Mouse (Mus musculus) urinary bladder, postnatal 25 days (tissue): ENCODE results near the gene Stx8.
A peak's percentile ranks its signal among the peaks of the same experiment; 100 is the strongest.

ENCODE experiments used
- DNase-seq: peaks from one replicate; pipeline ENCODE4 v3.0.0; 2022; ENCODE audit warnings: low spot score

Stx8 gene

DNA sequence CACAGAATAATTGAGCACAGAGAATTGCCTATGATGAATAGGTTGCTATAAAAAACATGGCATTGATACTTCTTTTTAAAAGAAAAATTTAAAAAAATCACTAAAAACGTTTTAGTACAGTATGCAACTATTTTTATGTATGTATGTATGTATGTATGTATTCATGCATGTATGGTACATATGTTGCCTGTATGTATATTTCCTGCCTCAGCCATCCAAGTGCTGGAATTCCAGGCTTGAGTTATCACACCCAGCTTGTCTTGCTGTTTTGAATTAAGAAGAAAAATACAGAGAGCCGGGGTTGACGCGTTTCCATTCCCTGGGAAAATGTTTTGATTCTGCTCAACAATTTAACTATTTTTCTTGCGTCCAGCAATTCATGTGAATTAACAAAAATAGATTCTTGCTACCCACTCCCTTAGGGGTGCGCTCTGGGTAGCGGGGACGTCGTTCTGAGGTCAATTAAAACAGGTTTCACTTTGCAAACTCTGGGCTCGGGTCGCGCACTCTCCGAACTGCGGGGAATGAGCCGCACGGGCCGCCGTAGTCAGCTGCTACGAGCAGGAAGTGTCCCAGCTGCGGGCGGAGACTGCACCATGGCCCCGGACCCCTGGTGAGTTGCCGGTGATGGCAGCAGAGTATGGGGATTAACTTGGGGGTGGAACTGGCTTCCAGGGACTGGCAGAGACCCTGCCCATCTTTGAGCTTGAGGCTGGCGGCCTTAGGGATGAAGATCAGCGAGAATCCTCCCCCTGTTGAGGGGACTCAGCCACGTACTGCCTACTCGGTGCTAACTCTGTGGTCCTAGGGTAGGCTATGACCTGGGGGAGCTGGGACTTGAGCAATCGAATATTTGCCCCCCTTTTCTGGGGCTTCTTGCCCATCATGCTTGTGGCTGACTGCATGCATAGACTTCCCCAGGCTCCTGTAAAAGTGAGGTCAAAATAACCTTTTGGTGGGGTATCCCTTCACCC lies at the start of gene Stx8:
Stx8 (plus strand) TSS at position 289 of the 974 bp plus-strand sequence.
- DNase-seq = peak; percentile 98

DNA sequence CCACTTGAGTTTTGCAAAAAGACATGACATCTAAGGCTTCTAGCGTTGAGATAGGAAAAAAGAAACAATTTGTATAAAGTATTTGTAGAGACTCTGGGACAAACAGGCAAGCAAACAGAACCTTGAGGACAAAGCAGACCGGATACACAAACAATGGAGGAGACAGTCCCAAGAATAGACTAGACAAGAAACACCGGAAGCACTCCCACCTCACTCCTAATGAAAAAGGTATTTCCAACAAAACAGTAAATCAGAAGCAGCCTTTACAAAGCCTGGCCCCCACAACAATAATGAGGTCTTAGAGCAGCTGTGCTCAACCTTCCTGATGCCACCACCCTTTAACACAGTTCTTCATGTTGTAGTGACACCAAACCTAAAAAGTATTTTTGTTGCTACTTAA lies 48.9 kb upstream of the Stx8 start:
- no peak for DNase-seq

DNA sequence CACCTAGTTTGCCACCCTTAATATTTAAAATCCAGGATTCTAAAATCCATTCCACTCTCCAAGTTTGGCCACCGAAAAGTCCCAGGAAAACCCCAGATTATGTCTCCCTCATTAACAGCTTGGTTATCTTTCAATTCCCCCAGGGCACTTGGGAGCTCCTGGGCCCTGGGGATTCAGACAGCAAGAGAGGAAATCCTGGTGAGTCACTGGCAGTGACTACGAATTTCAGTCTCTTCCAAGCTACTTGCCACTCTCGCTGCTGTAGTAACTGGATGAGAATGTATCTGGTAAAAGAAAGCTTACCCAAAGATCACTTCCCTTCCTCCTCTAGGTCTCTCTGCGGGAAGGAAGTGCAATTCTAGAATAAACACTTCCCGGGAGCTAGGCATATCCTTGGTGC lies 46.4 kb upstream of the Stx8 start:
- DNase-seq = no peak

DNA sequence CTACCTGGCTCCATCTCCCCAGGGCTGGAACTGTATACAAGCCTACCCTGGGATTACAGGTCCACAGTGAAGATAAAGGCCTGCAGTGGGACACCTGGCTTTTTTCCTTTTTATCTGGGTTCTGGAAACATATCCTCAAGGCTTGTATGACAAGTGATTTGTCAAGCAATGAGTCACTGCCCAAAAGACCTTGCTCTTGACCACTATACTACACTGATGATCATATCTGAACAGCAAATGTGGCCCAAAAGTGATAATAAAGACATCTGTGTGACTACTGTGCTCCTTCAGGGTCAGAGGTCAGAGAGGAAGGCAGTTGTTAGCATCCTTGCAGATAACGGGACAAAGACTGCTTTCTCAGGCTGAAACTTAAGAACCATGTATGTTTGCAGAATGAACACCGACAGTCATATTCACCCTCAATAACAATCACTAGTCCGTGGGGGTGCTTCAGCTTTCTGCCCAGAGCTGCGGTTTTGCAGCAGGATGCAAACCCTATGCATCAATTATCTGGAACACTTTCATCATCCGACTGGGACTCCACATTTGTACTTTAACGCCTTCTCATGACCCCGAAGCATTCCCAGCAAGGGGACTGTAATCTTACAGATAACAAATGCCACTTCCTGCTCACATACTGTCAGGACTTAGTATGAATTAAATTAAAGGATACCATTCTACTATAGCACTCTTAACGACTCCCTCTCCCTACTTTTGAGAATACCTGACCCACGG lies 45.6 kb upstream of the Stx8 start:
- DNase-seq = no peak

DNA sequence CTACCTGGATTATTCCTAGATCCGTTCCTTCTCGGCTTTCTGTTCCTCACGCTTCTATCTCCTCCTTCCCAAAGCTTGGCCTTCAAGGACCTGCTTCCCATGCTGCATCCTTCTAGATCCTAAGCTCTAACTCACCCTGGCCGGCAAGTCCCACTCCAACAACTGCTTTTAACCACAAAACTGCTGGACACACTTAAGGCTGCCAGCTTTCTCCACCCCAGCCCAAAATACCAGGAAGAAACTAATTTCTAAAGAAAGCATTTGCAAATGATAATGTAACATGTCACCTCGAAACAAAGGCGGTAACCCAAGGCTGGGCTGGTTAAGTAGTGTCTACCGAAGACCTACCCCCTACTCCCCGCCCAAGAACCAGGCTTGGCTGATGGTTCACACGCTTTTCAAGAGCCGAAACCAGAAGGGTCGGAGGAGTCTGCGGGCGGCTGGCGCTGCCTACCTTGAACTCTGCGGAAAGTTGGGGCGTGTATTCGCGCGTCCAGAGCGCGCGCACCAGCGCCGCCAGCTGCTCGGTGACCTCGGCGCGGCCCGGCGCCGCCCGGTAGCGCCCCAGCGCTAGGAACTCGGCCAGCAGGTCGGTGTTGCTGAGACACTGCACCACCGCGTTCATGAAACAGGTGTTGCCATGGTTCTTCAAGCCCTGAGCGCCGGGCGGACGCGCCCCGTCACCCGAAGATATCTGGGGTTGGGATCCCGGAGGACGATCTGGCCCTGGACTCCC lies 44.7 kb upstream of the Stx8 start:
- peak; percentile 43 for DNase-seq

DNA sequence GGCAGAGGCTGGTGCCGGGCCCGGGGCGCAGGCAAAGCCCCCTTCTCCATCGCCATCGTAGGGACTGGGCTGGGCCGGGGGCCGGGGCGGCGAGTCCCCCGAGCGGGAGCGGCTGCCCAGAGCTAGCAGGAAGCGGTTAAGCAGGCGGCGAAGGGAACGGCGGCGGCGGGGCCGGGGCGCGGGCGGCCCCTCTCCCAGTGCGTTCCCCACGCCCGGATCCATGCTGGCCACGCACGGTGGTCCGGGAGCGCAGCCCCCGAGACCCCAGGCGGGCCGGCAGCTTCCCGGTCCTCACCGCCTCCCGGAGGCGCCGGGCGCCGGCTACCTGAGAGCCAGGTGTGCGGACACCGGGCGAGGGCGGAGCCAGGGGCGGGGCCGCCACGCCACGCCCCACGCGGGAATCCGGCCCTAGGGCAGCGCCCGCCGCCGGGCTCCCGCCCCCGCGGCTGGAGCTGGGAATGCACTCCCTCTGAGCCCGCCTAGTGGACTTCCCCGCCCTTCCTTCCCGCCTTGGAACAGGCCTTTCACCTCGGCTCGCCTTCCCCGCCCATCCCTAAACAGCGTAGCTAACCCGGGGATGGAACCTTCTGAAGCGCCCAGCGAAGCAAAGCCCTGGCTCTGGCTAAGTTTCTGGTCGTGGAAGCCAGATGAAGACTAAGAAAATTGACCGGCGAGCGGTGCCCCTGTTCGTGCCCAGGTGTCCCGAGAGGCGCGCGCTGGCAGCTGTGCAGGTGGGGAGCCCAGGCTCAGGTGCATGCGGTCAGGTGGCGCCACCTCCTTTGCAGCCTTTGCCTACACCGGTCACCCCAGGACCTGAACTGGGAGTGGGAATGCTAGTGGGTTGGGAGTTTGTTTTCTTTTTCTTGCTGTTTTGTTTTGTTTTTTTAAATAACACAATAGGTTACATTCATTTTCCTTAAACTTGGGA lies 43.9 kb upstream of the Stx8 start, which contains the start of gene Usp43:
Usp43 (minus strand) TSS at position 327 of the 928 bp plus-strand sequence.
- DNase-seq = peak; percentile 77

DNA sequence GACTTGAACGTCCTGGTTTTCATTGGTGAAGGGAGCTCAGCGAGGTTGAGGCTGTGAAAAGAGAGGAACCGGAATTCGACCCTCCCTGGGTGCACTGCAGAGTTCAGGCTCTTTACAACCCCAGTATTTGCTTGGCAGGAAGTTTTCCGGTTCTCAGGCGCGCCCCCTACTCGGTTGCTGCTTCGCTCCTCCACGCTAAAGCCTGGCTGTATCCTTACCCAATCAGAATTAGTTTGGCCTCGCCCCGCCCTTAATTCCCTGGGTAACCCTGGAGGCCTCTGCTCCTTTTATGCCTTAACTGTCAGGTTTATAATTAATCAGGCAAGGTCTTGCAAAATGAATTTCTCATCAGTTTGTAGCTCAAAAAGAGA lies 43.3 kb upstream of the Stx8 start:
- peak; percentile 57 for DNase-seq

DNA sequence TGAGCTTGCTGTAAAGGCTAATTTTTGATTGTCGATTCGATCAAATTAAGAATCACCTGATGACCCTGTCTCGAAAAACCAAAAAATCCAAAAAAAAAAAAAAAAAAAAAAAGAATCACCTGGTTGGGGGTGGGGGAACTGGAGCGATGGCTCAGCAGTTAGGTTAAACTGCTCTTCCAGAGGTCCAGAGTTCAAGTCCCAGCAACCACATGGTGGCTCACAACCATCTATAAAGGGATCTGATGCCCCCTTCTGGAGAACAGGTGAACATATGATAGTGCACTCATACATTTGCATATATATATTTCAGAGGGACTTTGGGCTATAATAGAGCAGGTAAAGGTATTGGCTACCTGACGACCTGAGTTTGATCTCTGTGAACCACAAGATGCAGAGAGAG lies 42.3 kb upstream of the Stx8 start:
- no peak for DNase-seq

DNA sequence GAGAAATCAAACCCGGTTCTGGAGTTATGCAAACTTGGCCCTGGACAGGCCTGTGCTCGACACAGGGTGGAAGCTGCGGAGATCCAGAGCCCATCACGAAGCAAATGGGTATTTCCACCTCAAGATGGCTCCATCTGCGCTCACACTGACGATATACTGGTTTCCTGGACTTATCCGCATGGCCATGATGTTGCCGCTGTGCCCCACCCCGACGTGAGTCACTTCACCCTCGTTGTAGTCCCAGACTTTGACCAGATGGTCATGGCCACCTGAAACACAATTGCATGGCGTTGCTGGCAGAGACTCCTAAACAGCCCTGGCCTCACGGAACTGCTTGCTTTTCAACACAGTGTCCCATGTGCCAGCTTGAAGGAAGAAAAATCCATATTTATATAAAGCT lies 41.0 kb upstream of the Stx8 start:
- DNase-seq = no peak

DNA sequence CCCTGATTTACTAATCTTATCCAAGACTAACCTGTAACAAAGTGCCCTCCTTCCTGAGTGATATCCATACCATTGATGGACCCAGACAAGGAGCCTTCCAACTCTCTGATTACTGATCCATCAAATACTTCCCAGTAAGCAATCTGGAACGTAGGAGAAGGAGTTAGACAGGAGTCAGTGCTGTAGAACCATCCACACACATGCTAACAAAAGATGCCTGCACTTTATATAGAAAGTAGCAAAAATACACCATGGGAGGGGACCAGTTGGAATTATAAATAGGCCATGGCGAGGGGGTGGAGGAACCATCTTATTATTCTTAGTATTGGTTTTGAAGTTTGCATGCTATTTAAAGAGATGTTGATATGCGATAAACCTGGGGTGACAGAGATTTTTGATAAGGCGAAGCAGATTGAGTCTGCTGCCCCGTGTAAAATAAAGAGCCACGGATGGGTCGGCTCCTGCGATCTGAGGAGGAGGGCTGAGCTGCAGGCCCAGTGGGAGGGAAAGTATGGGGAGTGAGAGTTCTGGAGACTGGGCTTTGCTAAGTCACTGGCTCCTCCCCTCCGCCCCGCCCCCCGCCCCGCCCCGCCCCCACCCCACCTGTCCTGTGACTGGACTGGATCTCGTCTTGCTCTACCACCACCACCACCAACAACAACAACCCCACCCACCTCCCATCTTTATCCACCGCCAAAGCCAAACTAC lies 39.5 kb upstream of the Stx8 start:
- DNase-seq = no peak

DNA sequence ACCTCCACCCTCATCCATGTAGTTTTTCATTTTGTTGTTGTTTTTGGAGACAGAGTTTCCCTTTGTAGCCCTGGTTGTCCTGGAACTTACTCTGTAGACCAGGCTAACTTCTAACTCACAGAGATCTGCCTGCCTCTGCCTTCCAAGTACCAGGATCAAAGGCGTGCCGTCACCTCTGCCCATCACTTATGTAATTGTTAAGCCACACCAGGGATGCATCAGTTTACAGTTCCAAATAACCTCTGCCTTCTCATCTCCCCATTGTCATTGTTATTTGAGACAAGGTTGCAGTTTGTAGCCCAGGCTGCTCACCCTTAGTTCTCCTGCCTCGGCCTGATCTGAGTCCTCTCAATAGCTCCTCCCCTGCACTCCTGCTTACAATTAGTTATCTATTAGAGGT lies 33.8 kb upstream of the Stx8 start:
- no peak for DNase-seq

DNA sequence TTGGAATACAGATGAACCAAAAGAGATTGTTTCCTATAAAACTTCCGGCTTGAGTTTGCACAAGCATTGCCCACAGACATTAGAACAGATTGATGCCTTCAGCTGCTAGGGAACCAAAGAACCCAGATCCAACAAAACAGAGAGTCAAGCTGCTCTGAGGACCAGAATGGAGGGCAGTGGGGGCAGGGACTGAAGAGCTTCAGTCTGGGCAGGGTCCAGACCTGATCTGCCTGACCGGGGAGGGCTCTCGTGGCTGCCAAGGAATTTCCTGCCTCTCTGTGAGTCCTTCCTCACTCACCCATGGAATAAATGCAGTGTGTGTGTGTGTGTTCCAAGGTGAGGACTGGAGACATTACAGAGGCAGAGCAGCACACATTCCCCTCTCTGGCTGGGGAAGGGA lies 17.8 kb upstream of the Stx8 start:
- no peak for DNase-seq

DNA sequence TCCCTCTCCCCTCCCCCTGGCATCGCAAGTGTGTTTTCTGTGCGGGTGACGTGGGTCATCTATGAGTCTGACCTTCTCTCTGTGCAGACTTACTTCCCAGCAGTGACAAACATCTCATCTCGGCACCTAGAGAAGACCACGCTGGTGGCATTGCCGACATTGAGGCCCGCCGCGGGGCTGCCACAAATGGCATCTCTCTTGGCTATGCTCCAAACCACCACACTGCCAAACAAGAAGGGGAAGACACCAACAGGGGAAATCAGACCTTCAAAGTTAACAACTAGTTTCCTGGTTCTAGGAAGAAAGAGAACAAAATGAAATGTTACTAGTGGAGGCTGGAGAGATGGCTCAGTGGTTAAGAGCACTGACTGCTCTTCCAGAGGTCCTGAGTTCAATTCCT lies 16.5 kb upstream of the Stx8 start:
- no peak for DNase-seq

DNA sequence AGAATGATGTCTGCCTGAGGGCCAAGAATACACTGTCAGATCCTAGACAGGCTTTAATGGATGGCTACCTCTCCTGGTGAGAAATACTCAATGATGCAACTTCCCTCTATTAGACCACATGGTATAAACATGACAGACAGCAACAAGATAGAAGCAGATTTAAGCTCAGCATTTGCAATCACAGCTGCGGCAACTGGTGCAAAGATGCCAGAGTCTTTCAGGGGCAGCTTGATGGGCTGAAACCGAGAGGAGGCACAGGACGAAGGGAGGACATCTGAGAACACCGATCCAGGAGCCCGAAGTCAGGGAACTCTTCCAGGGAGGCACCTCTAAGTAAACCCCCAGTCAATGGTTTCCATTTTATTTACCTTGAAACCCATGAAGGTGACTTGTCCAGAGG lies 12.4 kb upstream of the Stx8 start:
- no peak for DNase-seq

DNA sequence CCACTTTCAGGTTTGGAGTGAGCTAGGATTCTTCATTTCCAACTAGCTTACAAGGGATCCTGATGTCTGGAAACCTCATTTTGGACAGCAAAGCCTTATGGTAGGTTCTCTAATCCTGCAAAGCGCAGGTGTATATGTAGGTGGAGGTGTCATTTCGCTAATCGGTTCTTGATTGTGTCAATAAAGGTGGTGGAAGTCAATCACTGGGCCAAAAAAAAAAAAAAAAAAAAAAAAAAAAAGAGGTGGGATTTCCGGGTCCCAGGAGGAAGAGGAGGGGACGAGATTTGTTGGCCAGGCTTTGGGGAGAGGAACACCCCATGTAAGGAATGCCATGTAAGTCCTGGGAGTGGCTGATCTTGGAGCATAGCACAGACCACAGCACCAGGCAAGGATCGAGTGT lies 11.6 kb upstream of the Stx8 start:
- DNase-seq = no peak

DNA sequence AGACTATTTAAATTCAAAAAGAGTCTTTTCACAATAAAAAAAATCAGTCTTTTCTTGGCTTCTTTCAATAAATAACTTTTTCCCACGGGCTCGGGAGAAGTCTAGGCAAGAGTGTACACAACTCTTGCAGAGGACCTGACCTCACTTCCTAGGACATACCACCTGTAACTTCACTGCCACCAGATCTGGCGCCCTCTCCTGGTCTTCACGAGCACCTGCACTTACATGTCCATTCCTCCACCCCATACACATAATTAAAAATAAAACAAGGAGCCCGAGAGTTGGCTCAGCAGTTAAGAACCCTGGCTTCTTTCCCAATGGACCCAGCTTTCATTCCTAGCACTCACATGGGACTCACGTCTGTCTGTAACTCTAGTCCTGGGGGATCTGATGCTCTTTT lies 1.9 kb upstream of the Stx8 start:
- DNase-seq = no peak

DNA sequence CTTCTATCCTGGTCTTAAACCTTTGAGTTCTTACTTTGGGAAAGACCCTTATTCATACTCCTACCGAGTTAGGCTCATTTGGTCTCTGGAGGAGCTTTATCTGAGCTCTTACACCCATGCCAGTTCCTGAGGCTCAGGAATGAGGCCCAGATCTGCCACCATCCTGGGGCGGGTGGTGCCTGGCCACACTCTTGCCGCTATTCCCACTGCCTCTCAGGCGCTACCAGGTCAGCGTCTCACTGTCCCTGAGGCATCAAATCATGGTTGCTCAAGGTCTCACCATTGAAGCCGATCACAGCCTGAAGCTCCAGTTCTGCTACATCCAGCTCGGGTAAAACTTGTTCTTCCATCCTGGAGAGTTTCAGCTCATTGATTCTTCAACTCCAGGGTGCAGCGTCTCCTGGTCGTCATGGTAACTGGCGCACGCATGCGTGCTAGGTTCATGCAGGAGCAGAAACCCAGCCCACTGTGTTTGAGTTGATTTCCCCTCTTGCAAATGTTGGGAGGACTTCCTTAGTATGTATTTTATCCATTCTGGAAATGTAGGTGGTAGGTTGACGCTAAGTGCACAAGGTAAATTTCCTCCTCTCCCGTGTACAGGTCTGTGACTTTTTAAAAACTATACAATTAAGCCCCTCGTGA lies 630 bp upstream of the Stx8 start, which contains the start of gene Cfap52:
Cfap52 (minus strand) TSS at position 410 of the 642 bp plus-strand sequence.
- peak; percentile 83 for DNase-seq

DNA sequence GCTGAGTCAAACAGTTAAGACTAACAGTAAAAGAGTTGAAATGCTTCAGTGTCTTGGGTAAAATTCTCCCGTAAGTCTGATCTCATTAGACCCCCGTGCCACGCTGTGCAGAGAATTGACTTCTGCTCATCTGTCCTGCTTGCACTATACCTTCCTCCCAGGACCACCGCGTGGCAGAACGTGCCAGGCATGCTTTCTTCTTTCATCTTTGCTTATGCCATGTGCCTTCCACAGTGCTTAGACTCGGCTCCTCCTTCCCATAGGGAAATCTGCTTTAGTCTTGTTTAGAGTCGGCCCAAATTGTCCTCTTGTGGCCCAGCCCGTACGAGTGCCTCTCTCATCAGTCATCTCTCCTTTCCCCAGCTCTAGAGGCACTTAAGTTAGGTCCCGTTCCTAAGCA lies 1.8 kb downstream of the Stx8 start:
- no peak for DNase-seq

DNA sequence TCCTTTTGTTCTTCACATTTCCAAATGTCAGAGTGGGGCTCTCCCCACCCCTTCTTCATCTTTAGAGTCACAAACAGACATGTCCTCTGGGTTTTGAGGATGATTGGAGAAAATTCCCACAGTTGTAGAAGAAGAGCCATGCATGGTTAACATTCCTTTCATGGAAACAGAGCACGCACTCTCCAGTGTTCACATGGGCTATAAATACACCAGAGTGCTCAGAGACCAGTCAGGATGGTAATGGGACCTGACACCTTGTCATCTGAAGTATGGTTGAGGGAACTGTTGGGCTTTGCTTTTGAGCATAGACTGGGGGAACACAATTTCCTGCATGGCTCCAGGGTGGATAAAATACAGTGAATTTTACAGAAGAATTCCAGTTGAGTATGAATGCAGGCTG lies 6.6 kb downstream of the Stx8 start:
- DNase-seq = no peak

DNA sequence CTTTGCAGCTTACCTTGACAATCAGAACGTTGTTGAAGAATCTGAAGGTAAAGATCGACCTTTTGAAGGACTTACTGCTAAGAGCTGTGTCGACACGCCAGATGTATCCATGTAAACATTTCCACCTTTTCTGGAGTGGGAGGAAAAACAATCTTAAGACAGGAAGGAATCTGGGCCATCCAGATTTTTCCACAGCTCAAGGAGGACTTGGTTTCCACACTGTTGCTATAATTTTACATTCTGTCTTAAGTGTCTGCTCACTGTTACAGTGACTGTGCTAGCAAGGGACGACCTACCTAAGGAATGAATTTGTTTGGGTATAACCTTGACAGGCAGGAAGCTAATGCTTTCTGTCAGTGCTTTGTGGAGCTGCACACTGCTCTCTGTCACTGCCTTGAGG lies 7.2 kb downstream of the Stx8 start:
- DNase-seq = no peak
